Mouse (Mus musculus) cerebellum, adult 2 months (tissue): Measurements from ENCODE around the gene Orai2.

Experiments
- CTCF ChIP-seq: fragments of 200-500 bp; IDR thresholded peaks from 2 replicates; pipeline ENCODE4 v1.5.1; 2011; ENCODE audit warnings: low read depth, mild to moderate bottlenecking, control low read depth, low read length, moderate library complexity, borderline replicate concordance; ENCODE audit not compliant: insufficient read depth
- POLR2A ChIP-seq: fragments of 200-500 bp; IDR thresholded peaks from 2 replicates; pipeline ENCODE4 v1.6.1; 2011; ENCODE audit warnings: low read length, control low read depth, borderline replicate concordance; ENCODE audit not compliant: insufficient read depth

DNA sequence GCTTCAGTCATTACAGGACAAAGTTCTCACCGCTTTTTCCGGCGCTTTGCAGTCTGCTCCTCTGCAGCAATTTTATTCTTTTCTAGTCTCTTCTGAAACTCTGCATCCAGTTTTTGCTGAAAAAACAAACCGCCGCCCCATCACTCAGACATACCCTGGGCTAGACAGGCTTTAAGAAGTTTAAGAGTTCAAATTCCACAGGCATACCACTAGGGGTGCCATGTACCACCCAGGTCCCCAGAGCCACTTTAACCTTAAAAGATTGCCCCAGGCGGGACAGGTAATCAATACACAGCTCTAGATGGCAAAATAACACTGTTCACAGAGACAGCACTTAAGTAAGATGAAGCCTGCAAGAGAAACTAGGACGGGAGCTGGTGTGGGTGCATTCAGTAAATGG lies 21.4 kb upstream of the Orai2 start:
- TF ChIP-seq CTCF (no peak), POLR2A (no peak)
